In the genomic region with DNA sequence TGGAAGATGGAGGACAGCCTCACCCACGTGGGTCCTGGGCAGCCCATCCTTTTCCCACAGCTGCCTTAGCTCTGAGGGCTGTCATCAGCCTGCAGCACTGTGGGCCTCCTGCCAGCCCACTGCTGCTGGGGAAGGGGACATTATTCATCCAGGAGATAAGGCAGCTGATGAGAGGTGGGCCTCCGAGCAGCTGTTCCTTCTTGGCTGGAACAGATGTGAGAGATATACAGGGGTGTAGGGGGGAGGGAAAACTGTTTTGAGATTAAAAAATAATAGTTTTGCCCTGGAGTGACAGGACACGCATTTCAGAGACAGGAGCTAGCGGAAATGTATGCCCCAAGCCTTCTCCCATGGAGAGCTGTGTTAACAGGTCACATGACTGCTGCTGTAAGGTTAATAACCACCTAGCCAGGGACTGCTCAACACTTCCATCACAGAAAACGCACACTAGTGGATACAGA, we compare ENCODE assay signal across 8 mouse cellular contexts.
A peak's percentile ranks its signal among the peaks of the same experiment; 100 is the strongest.
DNase-seq lines count a peak whose midpoint lies in the region; ATAC-seq lines count a peak whose summit lies in the region.

No protein-coding gene starts in this region.

- H3K27me3 ChIP-seq in embryonic facial prominence, embryonic 14.5 days (replicated peaks; ENCODE audit: control insufficient read depth, insufficient read depth, low read length) = no peaks in the 10 kb centered on the region
- no peaks in the 10 kb centered on the region for H3K27me3 ChIP-seq in intestine, embryonic 15.5 days (replicated peaks)

- H3K4me3 ChIP-seq in embryonic facial prominence, embryonic 14.5 days (ENCODE audit: low read depth, low read length) = no peak overlapping the region
- H3K4me3 ChIP-seq in intestine, embryonic 15.5 days (replicated peaks) = no peak overlapping the region

- DNase-seq in adrenal gland, adult 8-10 months = peak; percentile 39
- DNase-seq in adrenal gland, adult 18-20 months (ENCODE audit: low spot score in 2 of 2) = no peak
- DNase-seq in embryonic facial prominence, embryonic 14.5 days (ENCODE audit: low spot score) = peak; percentile 85
- peak; percentile 24 for DNase-seq in lung, postnatal 36 days
- DNase-seq in layer of hippocampus, postnatal 14 days (ENCODE audit: low spot score in 2 of 2) = no peak
- no peak for DNase-seq in left cerebral cortex, postnatal 25 days (ENCODE audit: low spot score in 2 of 2)
- no peak for DNase-seq in natural killer cell, adult 2 months (ENCODE audit: low spot score in 2 of 2)

- no peaks in the 10 kb centered on the region for H3K36me3 ChIP-seq in embryonic facial prominence, embryonic 14.5 days (ENCODE audit: control insufficient read depth, insufficient read depth, low read length)
- no peaks in the 10 kb centered on the region for H3K36me3 ChIP-seq in intestine, embryonic 15.5 days

- no peak overlapping the region for H3K4me2 ChIP-seq in embryonic facial prominence, embryonic 14.5 days (ENCODE audit: low read depth, low read length)
- H3K4me2 ChIP-seq in intestine, embryonic 15.5 days (replicated peaks) = no peak overlapping the region

- no peak overlapping the region for H3K9ac ChIP-seq in embryonic facial prominence, embryonic 14.5 days (ENCODE audit: low read depth, low read length)
- no peak overlapping the region for H3K9ac ChIP-seq in intestine, embryonic 15.5 days

- 34% methylated on average over 5 of the region's 5 CpGs for WGBS in embryonic facial prominence, embryonic 14.5 days
- 26% methylated on average over 5 of the region's 5 CpGs for WGBS in intestine, embryonic 15.5 days

- ATAC-seq in embryonic facial prominence, embryonic 14.5 days (ENCODE audit: low read depth) = peak; percentile 86
- ATAC-seq in intestine, embryonic 15.5 days = peak; percentile 89

- intact Hi-C loops in left cerebral cortex, postnatal 25 days (cut with DNase I) = no loop called here

- H3K4me1 ChIP-seq in embryonic facial prominence, embryonic 14.5 days (ENCODE audit: control insufficient read depth, insufficient read depth, low read length) = peaks cover 22% of the 10 kb centered on the region
- peaks cover 15% of the 10 kb centered on the region for H3K4me1 ChIP-seq in intestine, embryonic 15.5 days (replicated peaks)

- no peak overlapping the region for H3K27ac ChIP-seq in embryonic facial prominence, embryonic 14.5 days (replicated peaks; ENCODE audit: low read depth, low read length)
- H3K27ac ChIP-seq in intestine, embryonic 15.5 days = no peak overlapping the region

- no peaks in the 10 kb centered on the region for H3K9me3 ChIP-seq in embryonic facial prominence, embryonic 14.5 days (ENCODE audit: control insufficient read depth, low read length)
- no peaks in the 10 kb centered on the region for H3K9me3 ChIP-seq in intestine, embryonic 15.5 days

Comparison
In these comparisons a context has a peak if more than half of its experiments do, and no peak if none do; other contexts are left out.
1. DNase-seq: peak in adrenal gland, adult 8-10 months (single experiment), embryonic facial prominence, embryonic 14.5 days (single experiment) and lung, postnatal 36 days (single experiment); none in adrenal gland, adult 18-20 months (0 of 2), layer of hippocampus, postnatal 14 days (0 of 2), left cerebral cortex, postnatal 25 days (0 of 2) and natural killer cell, adult 2 months (0 of 2).